Mouse (Mus musculus) left cerebral cortex, postnatal 4 days (tissue): ENCODE results near the gene Zfp654. TPM values are rescaled to one million over a fixed set of nuclear protein-coding genes. Genes with fewer than 3 reads are reported as not detected.

ENCODE experiments used
- DNase-seq: peaks from one replicate; pipeline ENCODE4 v3.0.0-alpha.2; 2022
- intact Hi-C: fragments of 180-260 bp; cut with DNase I; formaldehyde crosslinking; loops from one replicate; pipeline ENCODE4 v1.15.1; 2025
- total RNA-seq, 2 experiments: library from RNA; stranded (reverse); gene quantifications; 2 replicates each; pipeline ENCODE4 v1.2.3; 2021

Gene Zfp654
- total RNA-seq, 2 experiments from 2014 or later = 13.6 to 15.7 TPM

GRCm38 (mm10) chr16:64770521-64771430 lies 80.7 kb downstream of the Zfp654 start, which contains the start of gene 4930453N24Rik:
Gene 4930453N24Rik (minus strand): TSS chr16:64771161.
- intact Hi-C loops = no loop called here
- peak; percentile 92 for DNase-seq

GRCm38 (mm10) chr16:64766696-64767300 lies 84.7 kb downstream of the Zfp654 start:
- intact Hi-C loops = no loop called here
- no peak for DNase-seq

GRCm38 (mm10) chr16:64759245-64759626 lies 92.2 kb downstream of the Zfp654 start:
- intact Hi-C loops = loop anchor here (10.0 kb wide), 1 partner anchor 1246 kb away; no protein-coding TSS in a partner anchor
- DNase-seq = no peak

- DNase-seq = no peak
- intact Hi-C loops = loop anchor here (10.0 kb wide), 1 partner anchor 1246 kb away; no protein-coding TSS in a partner anchor
These were observed 92.7 kb downstream of the Zfp654 start for GRCm38 (mm10) chr16:64758561-64759244.

- intact Hi-C loops = loop anchor here (10.0 kb wide), 1 partner anchor 1247 kb away; no protein-coding TSS in a partner anchor
- no peak for DNase-seq
These were observed 93.6 kb downstream of the Zfp654 start for GRCm38 (mm10) chr16:64757666-64758400.

- intact Hi-C loops = loop anchor here (10.0 kb wide), 1 partner anchor 1248 kb away; no protein-coding TSS in a partner anchor
- DNase-seq = no peak
These were observed 95.1 kb downstream of the Zfp654 start for GRCm38 (mm10) chr16:64756321-64756720.

- intact Hi-C loops = loop anchor here (10.0 kb wide), 1 partner anchor 1250 kb away; no protein-coding TSS in a partner anchor
- DNase-seq = peak; percentile 21
These were observed 96.7 kb downstream of the Zfp654 start for GRCm38 (mm10) chr16:64754743-64755139.

GRCm38 (mm10) chr16:64753990-64754742 lies 97.3 kb downstream of the Zfp654 start:
- no peak for DNase-seq
- intact Hi-C loops = loop anchor here (10.0 kb wide), 1 partner anchor 1251 kb away; no protein-coding TSS in a partner anchor

GRCm38 (mm10) chr16:64748237-64748636 lies 103.2 kb downstream of the Zfp654 start:
- DNase-seq = peak; percentile 80
- intact Hi-C loops = loop anchor here (5.0 kb wide), 3 partner anchors 891 to 1806 kb away; no protein-coding TSS in a partner anchor

- intact Hi-C loops = loop anchor here (5.0 kb wide), 3 partner anchors 888 to 1803 kb away; no protein-coding TSS in a partner anchor
- no peak for DNase-seq
These were observed 106.4 kb downstream of the Zfp654 start for GRCm38 (mm10) chr16:64745089-64745488.

GRCm38 (mm10) chr16:64737289-64737688 lies 114.2 kb downstream of the Zfp654 start:
- no peak for DNase-seq
- intact Hi-C loops = no loop called here

Other genes with a start within 250 kb of the Zfp654 start
- gene Csnka2ip, start 249.2 kb downstream of the Zfp654 start, total RNA-seq = under 1 TPM; 0.48 to 0.68 TPM
- 10 to 100 TPM; 20.5 to 23.3 TPM for gene 4930453N24Rik, start 80.5 kb downstream of the Zfp654 start, total RNA-seq
- gene Cggbp1, start 344 bp upstream of the Zfp654 start, total RNA-seq = 10 to 100 TPM; 76.0 to 87.3 TPM